Mouse (Mus musculus): ENCODE data around the gene D830030K20Rik. TPM values are rescaled to one million over a fixed set of nuclear protein-coding genes. Genes with fewer than 3 reads are reported as not detected.
"Not testable (repeated sequence)": the region's sequence is repeated elsewhere in the genome, so short reads cannot be mapped to it uniquely, and the experiment has no call there.

Gene D830030K20Rik
- total RNA-seq (2021) = 1.7 and 2.6 TPM in 2 replicates
- long read RNA-seq, experiment 1 = 0 reads
- long read RNA-seq, experiment 2, partial matches to known transcripts = 0 of 2 reads
- long read RNA-seq, experiment 2, other reads (novel, unspliced or antisense) = 2 of 2 reads

DNA sequence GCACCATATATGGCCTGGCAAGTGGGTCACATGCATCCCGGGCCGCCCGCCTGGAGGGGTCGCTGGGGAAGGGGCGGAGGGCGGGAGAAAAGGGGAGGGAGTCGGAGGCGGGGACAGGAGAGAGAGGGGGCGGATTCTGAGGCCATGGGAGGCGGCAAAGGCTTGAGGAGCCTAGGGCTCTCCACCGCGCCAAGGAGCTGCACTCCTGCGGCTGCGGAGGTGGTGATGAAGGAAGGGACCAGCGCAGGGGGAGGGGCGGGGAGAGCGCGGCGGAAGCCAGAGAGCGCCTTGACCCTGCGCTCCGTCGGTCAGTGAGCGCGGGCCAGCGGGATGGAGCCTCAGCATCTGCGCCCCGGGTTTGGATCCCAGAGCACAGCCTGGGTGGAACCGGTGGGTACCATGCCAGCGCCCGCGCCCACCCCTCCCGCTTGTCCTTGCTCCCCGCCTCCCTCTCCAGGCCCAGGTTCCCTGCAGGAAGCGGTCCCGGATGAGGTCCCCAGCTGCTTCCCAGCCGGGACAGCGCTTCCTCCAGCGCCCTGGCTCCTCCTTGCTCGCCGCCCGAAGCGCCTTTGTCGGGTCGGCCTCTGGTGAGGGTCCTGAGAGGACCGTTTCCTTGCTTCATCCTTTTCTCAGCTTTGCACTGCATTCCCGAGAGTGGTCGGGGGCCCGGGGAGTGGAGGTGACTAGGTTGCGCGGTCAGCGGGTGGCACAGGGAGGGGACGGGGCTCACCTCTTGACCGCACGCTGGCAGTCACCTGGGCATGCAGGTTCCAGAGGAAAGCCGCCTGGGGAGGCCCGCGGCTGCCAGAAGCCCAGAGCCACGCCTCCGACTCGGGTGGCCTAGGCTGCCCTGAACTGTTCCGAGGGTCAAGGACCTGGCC is at the start of gene D830030K20Rik:
Gene D830030K20Rik (plus strand): TSS at position 217 of the 881 bp plus-strand sequence.
- peak; percentile 2 for DNase-seq

DNA sequence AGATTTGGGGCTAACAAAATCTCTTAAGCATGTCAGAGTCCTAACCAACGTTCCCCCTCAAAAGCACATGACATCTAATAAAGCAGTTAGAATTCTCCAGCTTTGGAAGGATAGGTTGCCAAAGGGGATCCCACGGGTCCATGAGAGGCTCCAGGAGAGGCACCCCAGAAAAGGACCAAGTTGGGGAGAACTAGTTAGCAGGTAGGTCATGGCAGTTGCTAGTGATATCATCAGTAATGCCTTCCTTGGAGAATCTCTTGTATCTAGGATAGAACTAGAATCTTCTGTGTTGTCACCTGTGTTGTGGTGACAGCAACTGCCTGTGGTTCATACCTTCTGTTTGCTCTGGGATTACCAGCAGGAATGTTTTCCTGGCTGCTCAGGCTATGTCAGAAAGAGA is 20.3 kb upstream of the D830030K20Rik start, which contains the start of gene Gm5795:
Gene Gm5795 (plus strand): TSS at position 301 of the 400 bp plus-strand sequence.
- DNase-seq = not testable (repeated sequence)

DNA sequence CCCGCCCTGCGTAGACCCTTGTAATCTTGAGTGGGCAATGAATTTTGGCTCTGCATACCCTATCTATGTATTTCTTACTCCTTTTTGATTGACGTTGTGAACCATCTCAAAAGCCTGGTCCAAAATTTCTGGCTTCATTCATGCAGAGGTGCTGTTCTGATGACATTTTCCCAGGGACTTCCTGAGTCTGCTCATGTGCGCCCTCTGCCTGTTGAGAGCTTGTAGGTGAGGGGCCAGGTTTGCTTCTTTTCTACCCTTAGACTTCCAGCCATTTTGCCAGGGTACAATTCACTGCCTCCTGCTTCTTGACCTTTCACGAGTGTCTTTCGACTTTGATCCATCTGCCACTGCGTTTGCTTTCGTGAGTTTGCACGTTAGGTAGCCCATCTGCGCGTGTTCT is 1.1 kb downstream of the D830030K20Rik start:
- DNase-seq = not testable (repeated sequence)

- not testable (repeated sequence) for DNase-seq
Measured at GRCm38 (mm10) chr14:3262531-3262930, 54.2 kb downstream of the D830030K20Rik start.

Other genes with a start within 250 kb of the D830030K20Rik start
- gene Gm2888, start 178.5 kb upstream of the D830030K20Rik start, total RNA-seq (2021) = not detected in 2 replicates
- gene Gm2897, start 159.2 kb upstream of the D830030K20Rik start, total RNA-seq (2021) = 1.0 TPM in 1 of 2 replicates, not detected in the other
- gene Gm10340, start 74.5 kb upstream of the D830030K20Rik start, total RNA-seq (2021) = not detected in 2 replicates
- gene Gm5795, start 20.2 kb upstream of the D830030K20Rik start, total RNA-seq (2021) = not detected in 2 replicates
- gene Gm2956, start 124.1 kb downstream of the D830030K20Rik start, total RNA-seq (2021) = not detected in 2 replicates
- not detected in 2 replicates for gene Gm10413, start 186.6 kb downstream of the D830030K20Rik start, total RNA-seq (2021)
- gene Gm10409, start 204.1 kb downstream of the D830030K20Rik start, total RNA-seq (2021) = 0.44 and 0.53 TPM in 2 replicates
- gene Gm3005, start 219.6 kb downstream of the D830030K20Rik start, total RNA-seq (2021) = 0.19 TPM in 1 of 2 replicates, not detected in the other
- gene Gm10408, start 240.9 kb downstream of the D830030K20Rik start, total RNA-seq (2021) = not detected in 2 replicates

Measured in adrenal gland, postnatal 14 days (tissue).